ENCODE assay signal across 9 mouse cellular contexts in the genomic region with DNA sequence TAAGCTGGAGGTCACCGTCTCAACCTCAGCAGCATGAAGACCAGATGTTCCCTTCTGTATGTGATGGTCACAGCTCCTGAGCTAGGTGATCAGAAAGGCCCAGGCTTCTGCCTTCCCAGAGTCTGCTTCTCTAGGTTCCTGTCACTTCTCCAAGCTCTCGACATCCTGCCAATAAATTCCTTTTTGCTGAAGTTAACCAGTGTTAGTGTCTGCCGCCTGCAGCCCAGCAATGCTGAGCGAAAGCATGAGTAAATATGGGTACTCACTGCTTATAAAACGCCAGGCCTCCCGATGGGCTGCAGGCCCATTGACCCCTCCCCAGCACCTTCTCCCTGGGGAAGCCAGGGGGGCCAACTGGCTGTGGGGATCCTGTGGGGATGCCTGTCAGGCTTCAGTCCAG.
DNase-seq lines count a peak whose midpoint lies in the region; ATAC-seq and TF ChIP-seq lines count a peak whose summit lies in the region.
"Had no signal": no experiment of that assay in that cellular context is flagged by ENCODE, and none has a peak within 500 bp of the region (broad histone marks: within the 10 kb centered on the region; RNA-seq: fewer than 3 reads in every experiment).

No protein-coding gene starts in this region.

- 46% methylated on average over 6 of the region's 6 CpGs for WGBS in liver, postnatal 0 days (ENCODE audit: insufficient replicate concordance)

- no peaks in the 10 kb centered on the region for H3K36me3 ChIP-seq in liver, postnatal 0 days (replicated peaks; ENCODE audit: insufficient read depth, low read length)

- H3K27me3 ChIP-seq in liver, postnatal 0 days (ENCODE audit: insufficient read depth, low read length), result no peaks in the 10 kb centered on the region

- H3K27ac ChIP-seq in liver, postnatal 0 days (ENCODE audit: low read depth), result no peak overlapping the region

- no peak for TF ChIP-seq CTCF in liver, postnatal 0 days (IDR thresholded peaks at IDR 0.05; ENCODE audit: low read depth)

- H3K9ac ChIP-seq in liver, postnatal 0 days (replicated peaks), result no peak overlapping the region

- no peak for ATAC-seq in liver, postnatal 0 days

- peaks cover 11% of the 10 kb centered on the region for H3K4me1 ChIP-seq in liver, postnatal 0 days (ENCODE audit: insufficient read depth)

- peak; percentile 23 to 40 for DNase-seq in layer of hippocampus, postnatal 10 days (ENCODE audit: low spot score in 2 of 2)
- DNase-seq in layer of hippocampus, adult 8-10 months (ENCODE audit: low spot score in 2 of 2), result no peak
- peak; percentile 59 to 67 for DNase-seq in cerebellum, postnatal 14 days
- peak; percentile 48 for DNase-seq in heart, adult 8-10 months (ENCODE audit: low spot score)
- peak; percentile 38 for DNase-seq in lung, postnatal 25 days (ENCODE audit: low spot score)
- no peak for DNase-seq in thymus, adult 18-20 months
- DNase-seq in spleen, postnatal 10 days (ENCODE audit: low spot score in 2 of 2), result no peak
- DNase-seq in liver, postnatal 0 days, result no peak

- no peak overlapping the region for H3K4me2 ChIP-seq in liver, postnatal 0 days (ENCODE audit: low read depth, low read length)

- H3K9me3 ChIP-seq in liver, postnatal 0 days (ENCODE audit: low read length), result no peaks in the 10 kb centered on the region

- TF ChIP-seq EP300 in liver, postnatal 0 days (IDR thresholded peaks at IDR 0.05; ENCODE audit: low read depth), result no peak

- no peak overlapping the region for H3K4me3 ChIP-seq in liver, postnatal 0 days (ENCODE audit: low read depth, low read length)
- H3K4me3 ChIP-seq: myocyte had no signal

Comparison
In these comparisons a context has a peak if more than half of its experiments do, and no peak if none do; other contexts are left out.
1. DNase-seq: peak in layer of hippocampus, postnatal 10 days (2 of 2), cerebellum, postnatal 14 days (2 of 2), heart, adult 8-10 months (single experiment) and lung, postnatal 25 days (single experiment); none in layer of hippocampus, adult 8-10 months (0 of 2), thymus, adult 18-20 months (0 of 2), spleen, postnatal 10 days (0 of 2) and liver, postnatal 0 days (single experiment).